Mouse (Mus musculus) urinary bladder, postnatal 14 days (tissue): ENCODE data around the gene Trp53inp2.

ENCODE experiments used
- DNase-seq: peaks from one replicate; pipeline ENCODE4 v3.0.0; 2021; ENCODE audit warnings: low spot score

The Trp53inp2 gene

GRCm38 (mm10) chr2:155380261-155381059 is at the start of gene Trp53inp2:
Trp53inp2 (plus strand) TSS chr2:155381059.
- no peak for DNase-seq

GRCm38 (mm10) chr2:155331351-155331750 is 49.5 kb upstream of the Trp53inp2 start:
- DNase-seq: no peak

- DNase-seq: no peak
Observed at GRCm38 (mm10) chr2:155333421-155333820, 47.4 kb upstream of the Trp53inp2 start.

- DNase-seq: no peak
Observed at GRCm38 (mm10) chr2:155335231-155335630, 45.6 kb upstream of the Trp53inp2 start.

GRCm38 (mm10) chr2:155336254-155336653 is 44.6 kb upstream of the Trp53inp2 start:
- DNase-seq: no peak

- no peak for DNase-seq
Observed at GRCm38 (mm10) chr2:155340166-155340565, 40.7 kb upstream of the Trp53inp2 start.

- no peak for DNase-seq
Observed at GRCm38 (mm10) chr2:155346670-155347069, 34.2 kb upstream of the Trp53inp2 start.

- DNase-seq: no peak
Observed at GRCm38 (mm10) chr2:155354402-155354801, 26.5 kb upstream of the Trp53inp2 start.

- DNase-seq: peak; percentile 94
Observed at GRCm38 (mm10) chr2:155356971-155357591, 23.8 kb upstream of the Trp53inp2 start, which contains the start of gene Pigu. Pigu (minus strand) TSS chr2:155357430.

- no peak for DNase-seq
Observed at GRCm38 (mm10) chr2:155357686-155358399, 23.0 kb upstream of the Trp53inp2 start.

GRCm38 (mm10) chr2:155367635-155368284 is 13.1 kb upstream of the Trp53inp2 start:
- no peak for DNase-seq

- DNase-seq: peak; percentile 67
Observed at GRCm38 (mm10) chr2:155369333-155369883, 11.5 kb upstream of the Trp53inp2 start.

GRCm38 (mm10) chr2:155372451-155372850 is 8.4 kb upstream of the Trp53inp2 start:
- DNase-seq: no peak

- no peak for DNase-seq
Observed at GRCm38 (mm10) chr2:155373302-155373701, 7.6 kb upstream of the Trp53inp2 start.

- no peak for DNase-seq
Observed at GRCm38 (mm10) chr2:155373886-155374285, 7.0 kb upstream of the Trp53inp2 start.

- no peak for DNase-seq
Observed at GRCm38 (mm10) chr2:155374521-155374920, 6.3 kb upstream of the Trp53inp2 start.

- DNase-seq: no peak
Observed at GRCm38 (mm10) chr2:155376191-155376590, 4.7 kb upstream of the Trp53inp2 start.

GRCm38 (mm10) chr2:155381060-155381437 is 190 bp downstream of the Trp53inp2 start:
- DNase-seq: no peak

GRCm38 (mm10) chr2:155381643-155382331 is 928 bp downstream of the Trp53inp2 start:
- peak; percentile 98 for DNase-seq

- no peak for DNase-seq
Observed at GRCm38 (mm10) chr2:155382332-155382700, 1.5 kb downstream of the Trp53inp2 start.

GRCm38 (mm10) chr2:155382791-155383438 is 2.1 kb downstream of the Trp53inp2 start:
- peak; percentile 33 for DNase-seq
